Mouse (Mus musculus) liver, adult 2 months (tissue): Measurements from ENCODE around the gene Cct3. TPM values are rescaled to one million over a fixed set of nuclear protein-coding genes. Genes with fewer than 3 reads are reported as not detected.

Experiments used
- DNase-seq: peaks from one replicate; pipeline ENCODE4 v3.0.0-alpha.2; 2011; ENCODE audit warnings: low read depth, low spot score; ENCODE audit errors: extremely low read depth
- H3K27ac ChIP-seq: fragments of 200-500 bp; replicated peaks from 2 replicates; pipeline ENCODE4 v1.5.1; 2012; ENCODE audit warnings: low read depth, mild to moderate bottlenecking, control low read depth, inconsistent platforms, low read length; ENCODE audit not compliant: insufficient read depth
- H3K27me3 ChIP-seq: fragments of 200-500 bp; 2 replicates; pipeline ENCODE4 v1.6.1; 2012; ENCODE audit warnings: mild to moderate bottlenecking, moderate library complexity, low read length, inconsistent platforms; ENCODE audit not compliant: control insufficient read depth, insufficient read depth
- H3K36me3 ChIP-seq: fragments of 200-500 bp; 2 replicates; pipeline ENCODE4 v1.6.1; 2012; ENCODE audit warnings: low read length, inconsistent platforms; ENCODE audit not compliant: control insufficient read depth, insufficient read depth
- H3K4me1 ChIP-seq: fragments of 200-500 bp; 2 replicates; pipeline ENCODE4 v1.6.1; 2011; ENCODE audit warnings: low read length; ENCODE audit not compliant: control insufficient read depth, insufficient read depth
- H3K4me3 ChIP-seq: fragments of 200-500 bp; 2 replicates; pipeline ENCODE4 v1.5.1; 2011; ENCODE audit warnings: low read depth, mild to moderate bottlenecking, control low read depth, low read length, moderate library complexity; ENCODE audit not compliant: insufficient read depth
- H3K79me2 ChIP-seq: fragments of 200-500 bp; 2 replicates; pipeline ENCODE4 v1.6.1; 2012; ENCODE audit warnings: inconsistent platforms, mild to moderate bottlenecking, low read length, moderate library complexity; ENCODE audit not compliant: control insufficient read depth, insufficient read depth
- H3K9ac ChIP-seq: fragments of 200-500 bp; 2 replicates; pipeline ENCODE4 v1.6.1; 2012; ENCODE audit warnings: low read depth, mild to moderate bottlenecking, control low read depth, inconsistent platforms, low read length
- CTCF ChIP-seq: fragments of 200-500 bp; IDR thresholded peaks from 2 replicates; pipeline ENCODE4 v1.5.1; 2011; ENCODE audit warnings: low read depth, low read length, control low read depth
- POLR2A ChIP-seq: fragments of 200-500 bp; IDR thresholded peaks from 2 replicates; pipeline ENCODE4 v1.6.1; 2011; ENCODE audit warnings: low read length, control low read depth; ENCODE audit not compliant: insufficient read depth; ENCODE audit errors: extremely low read depth
- WGBS: fragments of 180-500 bp; shearing (Covaris S2); methylation state at CpG from one replicate; pipeline ENCODE4 v1.1.7; 2018; 5-methylcytosine and 5-hydroxymethylcytosine counted together
- polyA plus RNA-seq: library from polyadenylated mRNA; depleted of rRNA; stranded (reverse); fragments of >200 nt; gene quantifications from 2 replicates; pipeline ENCODE4 v1.2.3, GENCODE M21; 2012; rRNA removed
- total RNA-seq: library from RNA; depleted of rRNA; stranded (reverse); fragments of >200 nt; gene quantifications from 2 replicates; pipeline ENCODE4 v1.2.3, GENCODE M21; 2014; rRNA removed

The Cct3 gene
- total RNA-seq, result 104 and 130 TPM in 2 replicates
- 78.2 and 79.7 TPM in 2 replicates for polyA plus RNA-seq

DNA sequence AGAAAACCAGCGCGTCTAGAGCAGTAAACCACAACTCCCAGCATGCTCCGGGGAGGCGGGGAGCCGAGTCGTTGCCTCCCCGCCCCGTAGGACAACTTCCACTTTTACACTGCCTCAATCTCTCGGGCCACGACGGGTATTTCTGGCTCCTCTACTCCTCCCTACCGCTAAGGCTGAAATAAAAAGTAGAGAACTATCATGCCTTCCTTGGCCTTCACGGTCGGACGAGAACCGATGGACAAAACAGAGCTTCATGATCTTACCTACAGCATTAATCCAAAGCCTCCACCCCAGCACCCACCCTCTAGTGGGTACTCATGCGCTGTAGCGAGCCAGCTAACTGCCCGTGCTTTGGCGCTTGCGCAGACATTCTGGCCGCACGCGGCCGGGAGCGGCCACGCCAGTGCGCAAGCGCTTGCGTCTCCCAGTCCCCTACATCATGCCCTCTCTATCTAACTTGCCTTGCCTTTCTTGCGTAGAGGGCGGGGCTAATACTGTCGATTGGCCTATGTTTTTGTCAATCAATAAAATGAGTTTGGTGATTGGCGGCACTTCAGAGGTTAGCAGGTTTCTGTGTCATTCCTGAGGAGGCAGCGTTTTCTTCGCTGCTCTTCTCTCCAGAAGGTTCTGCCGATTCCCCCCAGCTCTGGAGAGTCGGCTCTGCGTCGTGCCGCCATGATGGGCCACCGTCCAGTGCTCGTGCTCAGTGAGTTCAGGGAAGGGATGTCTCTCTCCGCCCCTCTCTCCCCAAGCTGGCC, at the start of gene Cct3, which contains the start of gene Tsacc:
TSS of gene Cct3 (plus strand) at position 556 of the 758 bp plus-strand sequence.
TSS of gene Tsacc (minus strand) at position 439 of the 758 bp plus-strand sequence.
- Histone ChIP-seq H3K9ac (peak within 1 kb of the TSS; percentile 85), H3K4me1 (peaks cover 2% of the 10 kb centered on the region; the same call in 1 of the 2 replicates), H3K27me3 (no peaks in the 10 kb centered on the region), H3K4me3 (peak within 1 kb of the TSS; percentile 86), H3K79me2 (peaks cover 8% of the 10 kb centered on the region), H3K36me3 (peaks cover 24% of the 10 kb centered on the region), H3K27ac (peak within 1 kb of the TSS; percentile 82)
- peak; percentile 99 for DNase-seq
- under 1% methylated on average over 44 of the region's 44 CpGs for WGBS
- TF ChIP-seq CTCF, result 0 out of 2 replicates have a peak, but pooled peaks have one; percentile 12
- TF ChIP-seq POLR2A, result peak; percentile 67

DNA sequence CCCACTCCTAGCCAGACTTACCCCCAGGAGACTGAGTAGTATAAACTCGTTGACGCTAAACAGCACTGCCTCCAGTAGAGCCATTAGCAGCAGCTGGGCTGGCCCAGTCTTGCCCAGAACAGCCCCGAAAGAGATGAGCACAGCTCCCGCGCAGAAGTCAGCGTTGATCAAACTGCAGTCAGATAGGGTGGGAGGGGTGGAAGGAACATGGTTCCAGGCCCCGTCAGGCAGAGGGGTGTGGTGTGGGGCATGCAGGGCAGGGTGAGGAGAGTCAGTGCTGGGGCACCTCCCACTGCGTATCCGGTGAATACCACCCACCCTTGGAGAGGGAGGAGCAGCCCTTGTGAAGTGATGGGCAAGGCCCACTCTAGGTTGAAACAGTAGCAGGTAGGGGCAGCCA, 49.2 kb upstream of the Cct3 start:
- DNase-seq, result no peak
- Histone ChIP-seq H3K4me3 (no peak overlapping the region), H3K4me1 (no peaks in the 10 kb centered on the region), H3K27ac (no peak overlapping the region), H3K27me3 (no peaks in the 10 kb centered on the region), H3K36me3 (no peaks in the 10 kb centered on the region), H3K9ac (no peak overlapping the region), H3K79me2 (no peaks in the 10 kb centered on the region)
- TF ChIP-seq CTCF, result no peak
- no peak for TF ChIP-seq POLR2A
- WGBS, result 81% methylated on average over 9 of the region's 9 CpGs

DNA sequence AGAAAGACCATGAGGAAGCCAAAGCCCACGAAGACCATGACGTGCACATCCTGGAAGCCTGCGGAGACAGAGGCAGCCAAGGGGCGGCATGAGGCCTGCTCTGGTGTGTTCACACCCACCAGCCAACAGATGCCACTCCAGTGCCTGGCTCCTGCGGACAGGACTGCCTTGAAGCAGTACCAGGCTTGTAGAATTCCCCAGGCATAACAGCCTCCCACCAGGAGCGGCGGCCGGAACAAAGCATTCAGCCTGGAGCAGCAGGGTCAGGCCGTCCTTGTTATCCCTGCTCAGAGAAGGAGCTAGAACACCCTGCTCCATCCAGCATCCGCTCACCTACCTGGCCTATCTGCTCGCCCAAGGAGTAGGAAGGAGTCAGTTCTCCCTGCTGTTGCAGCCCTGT, 48.5 kb upstream of the Cct3 start:
- Histone ChIP-seq H3K79me2 (no peaks in the 10 kb centered on the region), H3K27me3 (no peaks in the 10 kb centered on the region), H3K4me1 (no peaks in the 10 kb centered on the region), H3K36me3 (no peaks in the 10 kb centered on the region), H3K4me3 (no peak overlapping the region), H3K27ac (no peak overlapping the region), H3K9ac (no peak overlapping the region)
- no peak for DNase-seq
- TF ChIP-seq POLR2A (no peak), CTCF (no peak)
- WGBS, result 91% methylated on average over 11 of the region's 11 CpGs

DNA sequence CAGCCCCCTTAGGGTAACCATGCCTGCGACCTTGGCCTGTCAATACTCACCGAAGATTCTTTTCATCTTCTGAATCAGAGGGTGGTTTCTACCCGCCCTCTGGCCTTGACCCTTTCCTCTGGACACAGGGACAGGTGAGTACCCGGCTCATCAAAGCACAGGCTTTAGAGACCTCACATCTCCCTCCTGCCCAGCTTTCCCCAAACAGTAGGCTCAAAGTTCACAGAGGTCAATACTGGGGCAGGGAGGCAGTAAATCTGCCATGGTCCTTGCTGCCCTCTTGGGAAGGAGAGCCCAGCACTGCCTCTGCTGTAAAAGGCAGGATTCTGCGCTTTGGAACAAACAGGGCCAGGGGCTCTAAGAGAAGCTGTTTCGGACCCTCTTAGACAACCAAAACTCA, 44.2 kb upstream of the Cct3 start:
- Histone ChIP-seq H3K4me1 (peaks cover 2% of the 10 kb centered on the region), H3K9ac (no peak overlapping the region), H3K27ac (no peak overlapping the region), H3K79me2 (no peaks in the 10 kb centered on the region), H3K36me3 (no peaks in the 10 kb centered on the region), H3K27me3 (no peaks in the 10 kb centered on the region), H3K4me3 (no peak overlapping the region)
- TF ChIP-seq POLR2A, result no peak
- no peak for TF ChIP-seq CTCF
- DNase-seq, result peak; percentile 51
- WGBS, result 50% methylated on average over 6 of the region's 6 CpGs

DNA sequence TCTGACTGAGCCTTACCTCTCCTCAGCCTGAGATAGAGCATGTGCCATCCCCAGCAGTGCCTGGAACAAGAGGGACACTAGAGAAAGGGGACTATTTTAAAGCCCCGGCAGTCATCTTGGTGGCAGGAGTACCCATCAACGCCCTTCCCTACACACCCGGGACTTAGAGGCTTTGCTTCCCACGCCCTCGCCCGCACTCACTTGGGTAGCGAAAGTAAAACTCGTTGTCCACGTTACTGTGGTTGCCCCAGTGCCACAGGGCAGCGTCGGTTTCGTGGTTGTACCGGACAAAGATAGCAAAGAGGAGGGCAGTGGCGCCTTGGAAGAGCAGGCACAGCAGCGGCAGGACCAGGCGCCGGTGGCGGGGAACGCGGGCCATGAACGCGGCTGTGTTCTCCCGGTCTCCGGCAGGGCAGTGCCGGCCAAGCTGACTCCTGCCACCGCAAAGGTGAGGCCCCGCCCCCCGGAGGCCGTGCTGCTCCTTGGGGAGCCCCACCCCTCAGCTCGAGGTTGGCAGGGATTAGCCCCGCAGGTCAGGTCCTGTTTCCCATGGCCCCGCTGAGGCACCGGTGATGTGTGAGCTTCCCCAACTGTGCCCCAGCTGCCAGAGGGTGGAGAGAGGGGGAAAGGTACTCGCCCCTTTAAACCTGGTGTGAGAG, 42.5 kb upstream of the Cct3 start, which contains the start of gene Rhbg:
TSS of gene Rhbg (minus strand) at position 442 of the 659 bp plus-strand sequence.
- Histone ChIP-seq H3K9ac (peak within 1 kb of the TSS; percentile 85), H3K27me3 (no peaks in the 10 kb centered on the region), H3K4me1 (peaks cover 2% of the 10 kb centered on the region), H3K4me3 (peak within 1 kb of the TSS; percentile 76), H3K79me2 (no peaks in the 10 kb centered on the region), H3K36me3 (no peaks in the 10 kb centered on the region), H3K27ac (no peak within 1 kb of the TSS)
- TF ChIP-seq POLR2A (no peak), CTCF (0 out of 2 replicates have a peak, but pooled peaks have one; percentile 0)
- peak; percentile 55 for DNase-seq
- 2% methylated on average over 34 of the region's 34 CpGs for WGBS
